Mouse (Mus musculus) stomach, postnatal 0 days (tissue): ENCODE measurements around the gene Acaa1a.

Experiments
- CTCF ChIP-seq: IDR thresholded peaks from 2 replicates; pipeline ENCODE4 v1.5.1; 2016; ENCODE audit warnings: antibody characterized with exemption, low read depth, mild to moderate bottlenecking, moderate library complexity
- EP300 ChIP-seq: optimal IDR thresholded peaks from 2 replicates; pipeline ENCODE3; 2016; ENCODE audit warnings: antibody characterized with exemption

- TF ChIP-seq CTCF (no peak), EP300 (no peak)
Measured at GRCm38 (mm10) chr9:119388956-119389355, 49.5 kb downstream of the Acaa1a start.
